Mouse (Mus musculus) C2C12 (cell line): ENCODE data around the gene Surf4. TPM values are rescaled to one million over a fixed set of nuclear protein-coding genes. Genes with fewer than 3 reads are reported as not detected.

Source experiments
- H3K27me3 ChIP-seq: one replicate; pipeline ENCODE4 v1.6.1; 2011; ENCODE audit not compliant: control insufficient read depth, insufficient read depth, insufficient read length
- H3K36me3 ChIP-seq: one replicate; pipeline ENCODE4 v1.6.1; 2011; ENCODE audit not compliant: control insufficient read depth, insufficient read depth
- H3K4me3 ChIP-seq: one replicate; pipeline ENCODE4 v1.5.1; 2011; ENCODE audit warnings: mild to moderate bottlenecking, control low read depth; ENCODE audit not compliant: poor library complexity, insufficient read depth, severe bottlenecking
- H3K79me2 ChIP-seq: one replicate; pipeline ENCODE4 v1.6.1; 2011; ENCODE audit not compliant: control insufficient read depth, insufficient read depth
- H3K79me3 ChIP-seq: one replicate; pipeline ENCODE4 v1.6.1; 2011; ENCODE audit warnings: low read depth, control low read depth
- H3ac ChIP-seq: one replicate; pipeline ENCODE3; 2011; ENCODE audit warnings: low read depth; ENCODE audit not compliant: control insufficient read depth, insufficient read length
- CEBPB ChIP-seq: IDR thresholded peaks from one replicate; pipeline ENCODE4 v1.6.1; 2011; ENCODE audit warnings: low read depth, mild to moderate bottlenecking, control low read depth, moderate library complexity
- CTCF ChIP-seq: IDR thresholded peaks from one replicate; pipeline ENCODE4 v1.5.1; 2011; ENCODE audit not compliant: control insufficient read depth, insufficient read depth, insufficient read length
- FOSL1 ChIP-seq: IDR thresholded peaks from one replicate; pipeline ENCODE4 v1.8.0; 2011; ENCODE audit warnings: mild to moderate bottlenecking, low read length; ENCODE audit not compliant: poor library complexity, insufficient read depth, severe bottlenecking
- MAX ChIP-seq: IDR thresholded peaks from one replicate; pipeline ENCODE4 v1.6.1; 2011; ENCODE audit warnings: mild to moderate bottlenecking, control low read depth
- MYOD1 ChIP-seq: IDR thresholded peaks from one replicate; pipeline ENCODE4 v1.6.1; 2011; ENCODE audit warnings: low read depth; ENCODE audit not compliant: control insufficient read depth, insufficient read length
- MYOG ChIP-seq: IDR thresholded peaks from one replicate; pipeline ENCODE4 v1.6.1; 2011; ENCODE audit not compliant: control insufficient read depth, insufficient read length; ENCODE audit errors: extremely low read depth
- USF1 ChIP-seq: IDR thresholded peaks from one replicate; pipeline ENCODE4 v1.6.1; 2011; ENCODE audit warnings: low read depth, mild to moderate bottlenecking, control low read depth, moderate library complexity
- polyA plus RNA-seq: library from polyadenylated mRNA; unstranded; fragments of >200 nt; fragmentation: generic; extraction: Trizol; gene quantifications from one replicate; pipeline ENCODE4 v1.2.1, GENCODE M21; 2012; ENCODE audit warnings: missing spikeins

Gene Surf4
- polyA plus RNA-seq, 1 experiment: 165 TPM

DNA sequence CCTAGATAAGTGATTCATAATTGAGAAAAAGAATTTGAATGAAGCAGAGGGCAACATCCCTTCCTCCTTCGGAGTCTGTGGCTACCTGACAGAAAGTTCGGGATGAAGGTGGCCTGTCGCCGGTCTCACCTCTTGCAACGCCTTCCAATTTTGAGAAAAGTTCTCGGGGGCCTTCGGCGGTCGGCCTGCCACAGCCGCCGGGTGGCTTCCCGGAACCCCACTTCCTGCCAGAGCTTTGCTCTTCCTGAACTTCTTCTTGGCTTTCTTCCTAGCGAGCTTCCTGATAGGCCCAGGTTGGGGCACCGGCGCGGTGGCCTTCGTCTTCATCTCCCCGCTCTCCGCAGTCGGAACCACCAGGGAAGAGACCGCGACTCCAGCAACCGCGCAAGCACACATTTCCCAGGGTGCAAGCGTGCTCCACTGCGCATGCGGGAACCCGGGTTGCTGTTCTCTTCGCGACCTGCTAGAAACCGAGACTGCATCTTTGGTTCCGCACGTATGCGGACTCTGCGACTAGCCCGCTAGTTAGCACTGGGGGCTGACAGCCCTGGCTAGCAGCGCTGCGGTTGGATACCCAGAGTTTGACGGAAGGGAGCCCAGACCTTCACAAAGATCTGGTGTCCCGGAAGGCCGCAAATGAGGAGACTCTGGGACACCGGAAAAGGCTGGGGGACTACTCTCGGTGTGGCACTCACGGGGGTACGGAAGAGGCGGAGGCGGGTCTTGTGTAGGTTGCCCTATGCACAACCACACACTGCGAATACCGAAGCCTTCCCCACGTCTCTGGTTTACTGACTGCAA, 30.4 kb upstream of the Surf4 start, which contains the start of gene Rexo4:
TSS of gene Rexo4 (minus strand) at position 464 of the 801 bp plus-strand sequence.
- peaks cover 35% of the 10 kb centered on the region for H3K36me3 ChIP-seq
- peak within 1 kb of the TSS; percentile 92 for H3K4me3 ChIP-seq
- TF ChIP-seq CEBPB (no peak), MYOD1 (no peak), MAX (peak; percentile 78), CTCF (no peak), MYOG (no peak)
- no peaks in the 10 kb centered on the region for H3K27me3 ChIP-seq
- peaks cover 18% of the 10 kb centered on the region for H3K79me3 ChIP-seq
- peaks cover 49% of the 10 kb centered on the region for H3K79me2 ChIP-seq
- peak within 1 kb of the TSS; percentile 77 for H3ac ChIP-seq

DNA sequence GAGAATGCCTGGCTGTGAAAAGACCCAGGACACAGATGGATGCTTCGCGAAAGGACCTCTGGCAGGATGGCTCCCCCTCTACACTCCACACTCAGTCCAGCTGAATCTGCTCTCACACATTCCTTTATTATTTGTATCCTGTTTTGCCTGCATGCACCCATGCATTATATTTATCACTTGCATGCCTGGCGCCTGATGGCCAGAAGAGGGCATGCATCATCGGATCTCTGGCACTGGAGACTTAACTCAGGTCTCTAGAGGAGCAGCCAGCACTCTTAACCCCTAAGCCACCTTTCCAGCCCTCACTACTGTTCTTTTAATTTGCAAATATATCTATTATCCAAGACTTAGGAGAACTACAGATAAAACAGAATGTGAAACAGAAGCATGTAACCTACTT, 27.0 kb upstream of the Surf4 start:
- no peak for TF ChIP-seq MAX
- no peak for TF ChIP-seq CEBPB
- TF ChIP-seq MYOG: no peak
- no peak for TF ChIP-seq MYOD1
- no peak for TF ChIP-seq USF1
- TF ChIP-seq CTCF: no peak
- TF ChIP-seq FOSL1: no peak
- H3K79me2 ChIP-seq: peaks cover 49% of the 10 kb centered on the region
- H3K27me3 ChIP-seq: no peaks in the 10 kb centered on the region
- H3ac ChIP-seq: no peak overlapping the region
- no peak overlapping the region for H3K4me3 ChIP-seq
- peaks cover 18% of the 10 kb centered on the region for H3K79me3 ChIP-seq
- H3K36me3 ChIP-seq: peaks cover 68% of the 10 kb centered on the region

DNA sequence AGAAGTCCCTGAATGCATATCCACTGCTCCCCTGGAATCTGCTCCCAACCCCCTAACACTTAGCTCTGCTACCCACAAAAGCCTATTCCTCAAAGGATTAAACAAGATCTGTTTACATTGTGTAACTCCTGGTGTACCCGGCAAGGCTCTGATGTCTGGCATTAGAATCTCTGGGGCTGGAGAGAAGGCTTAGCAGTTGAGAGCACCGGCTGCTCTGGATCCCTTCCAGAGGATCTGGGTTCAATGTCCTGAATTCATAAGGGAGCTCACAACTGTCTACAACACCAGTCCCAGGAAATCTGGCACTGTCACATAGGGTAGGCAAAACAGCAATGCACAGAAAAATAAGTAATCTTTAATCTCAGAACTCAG, 23.7 kb upstream of the Surf4 start:
- no peaks in the 10 kb centered on the region for H3K27me3 ChIP-seq
- no peak overlapping the region for H3K4me3 ChIP-seq
- H3K79me2 ChIP-seq: peaks cover 32% of the 10 kb centered on the region
- H3K79me3 ChIP-seq: peaks cover 4% of the 10 kb centered on the region
- H3K36me3 ChIP-seq: peaks cover 93% of the 10 kb centered on the region
- TF ChIP-seq USF1 (no peak), CEBPB (no peak), MYOG (no peak), MAX (no peak), FOSL1 (no peak), CTCF (no peak), MYOD1 (no peak)
- H3ac ChIP-seq: no peak overlapping the region

DNA sequence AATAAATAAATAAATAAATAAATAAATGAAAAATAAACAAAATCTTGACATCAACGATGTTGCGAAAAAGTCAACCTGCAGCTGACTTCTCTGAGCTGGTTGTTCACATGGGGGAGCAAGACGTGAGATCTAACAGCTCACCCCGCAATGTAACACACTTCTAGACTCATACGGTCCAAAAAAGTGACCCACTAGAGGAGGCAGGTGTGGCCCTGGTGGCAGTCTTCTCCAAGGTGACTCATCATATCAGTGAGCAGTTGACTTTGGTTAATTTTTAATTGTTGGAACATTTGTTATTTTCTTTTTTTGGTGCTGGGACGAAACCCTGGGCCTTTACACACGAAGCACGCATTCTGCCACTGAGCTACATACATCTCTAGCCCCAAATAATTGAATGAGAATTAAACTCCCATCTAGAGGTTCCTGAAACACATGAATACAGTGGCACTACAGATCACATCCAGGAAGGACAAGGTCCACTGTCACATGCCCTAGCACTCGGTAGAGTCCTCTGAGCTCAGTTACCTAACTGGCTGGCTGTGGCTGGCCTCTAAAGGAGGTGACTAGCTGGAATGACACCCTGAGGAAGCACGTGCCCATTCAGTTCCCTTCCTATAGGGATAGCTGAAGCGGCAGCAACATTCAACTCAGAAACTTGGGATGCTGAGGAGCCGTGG, 23.2 kb upstream of the Surf4 start:
- no peak overlapping the region for H3ac ChIP-seq
- H3K4me3 ChIP-seq: no peak overlapping the region
- no peaks in the 10 kb centered on the region for H3K27me3 ChIP-seq
- TF ChIP-seq MYOD1 (no peak), CTCF (no peak), FOSL1 (no peak), CEBPB (no peak), MAX (no peak), USF1 (no peak), MYOG (no peak)
- peaks cover 27% of the 10 kb centered on the region for H3K79me2 ChIP-seq
- peaks cover 4% of the 10 kb centered on the region for H3K79me3 ChIP-seq
- peaks cover 89% of the 10 kb centered on the region for H3K36me3 ChIP-seq

DNA sequence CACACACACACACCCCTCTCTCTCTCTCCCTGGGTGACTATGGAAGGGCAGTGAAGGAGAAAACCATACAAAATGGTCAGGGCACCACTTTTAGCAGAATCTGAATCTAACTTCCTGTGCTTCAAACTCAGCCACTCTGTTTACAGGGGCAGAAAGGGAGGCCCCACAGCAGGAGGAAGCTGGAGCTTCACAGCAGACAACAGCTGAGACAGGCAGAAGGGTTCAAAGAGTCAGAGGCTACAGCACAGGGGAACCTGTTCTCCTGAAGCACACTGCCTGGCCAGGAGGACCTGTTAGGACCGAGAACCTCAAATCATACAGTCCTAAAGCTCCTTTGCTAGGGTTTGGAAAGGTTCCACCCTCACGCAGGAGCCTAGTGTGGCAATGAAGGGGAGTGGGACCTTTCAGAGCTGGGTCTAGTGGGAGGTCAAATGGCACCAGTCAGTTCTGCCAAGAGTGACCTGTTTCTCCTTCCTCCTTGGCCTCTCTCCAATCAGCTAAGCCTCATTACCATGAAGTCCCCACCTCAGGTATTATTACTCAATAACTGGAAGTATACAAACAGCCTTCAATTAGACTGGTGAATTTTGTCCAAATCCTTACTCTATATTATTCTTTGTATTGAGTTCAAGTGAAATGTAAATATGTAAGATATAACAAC, 21.1 kb upstream of the Surf4 start:
- Histone ChIP-seq H3K79me3 (no peaks in the 10 kb centered on the region), H3K36me3 (peaks cover 77% of the 10 kb centered on the region), H3K27me3 (no peaks in the 10 kb centered on the region), H3K4me3 (no peak overlapping the region), H3K79me2 (peaks cover 6% of the 10 kb centered on the region), H3ac (no peak overlapping the region)
- TF ChIP-seq CTCF: no peak
- TF ChIP-seq CEBPB: no peak
- TF ChIP-seq USF1: no peak
- no peak for TF ChIP-seq MYOG
- no peak for TF ChIP-seq MYOD1
- TF ChIP-seq FOSL1: no peak
- TF ChIP-seq MAX: no peak
